Mouse (Mus musculus) right cerebral cortex, postnatal 36 days (tissue): ENCODE data around the gene Fgd5.
A peak's percentile ranks its signal among the peaks of the same experiment; 100 is the strongest.

ENCODE experiments used
- DNase-seq, 2 experiments: peaks; one replicate each; pipeline ENCODE4 v3.0.0; 2022; ENCODE audit warnings: low spot score in 2 of 2, mixed read lengths in 1 of 2

Fgd5 gene

DNA sequence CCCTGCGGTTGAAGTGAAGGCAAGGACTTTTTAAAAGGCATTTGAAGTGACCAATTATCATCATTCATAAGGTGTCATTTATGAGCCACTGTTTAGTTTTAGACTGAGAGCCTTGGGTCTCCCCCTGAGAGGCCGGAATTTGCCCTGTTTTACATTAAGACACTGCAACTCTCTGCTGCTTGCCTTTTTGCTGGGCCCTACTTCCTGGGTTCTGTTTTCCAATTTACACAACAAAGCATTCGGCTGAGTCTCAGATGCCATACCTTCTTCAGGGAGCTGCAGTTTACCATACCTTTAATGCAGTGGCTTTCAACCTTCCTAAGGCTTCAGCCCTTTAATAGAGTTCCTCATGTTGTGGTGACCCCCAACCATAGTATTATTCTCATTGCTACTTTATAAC is 26.1 kb downstream of the Fgd5 start:
- no peak for DNase-seq

DNA sequence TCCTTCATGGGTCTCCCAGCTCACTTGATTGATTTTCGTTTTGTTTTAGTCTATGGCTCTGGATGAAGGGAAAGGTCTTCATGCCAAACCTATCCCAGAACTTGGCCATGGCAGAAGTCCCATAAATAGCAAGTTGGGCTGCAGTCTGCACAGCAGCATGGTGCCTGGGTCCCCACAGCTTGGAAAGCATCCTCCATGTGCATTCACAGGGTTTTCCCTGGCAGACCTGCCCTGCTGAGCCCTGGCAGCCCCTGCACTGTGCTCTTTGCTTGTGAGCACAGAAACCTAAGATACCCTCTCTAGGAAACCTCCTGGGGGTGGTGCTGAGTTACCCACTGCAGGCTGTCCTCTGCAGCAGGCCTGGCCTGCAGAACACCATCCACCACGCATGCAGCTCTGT is 32.2 kb downstream of the Fgd5 start:
- no peak for DNase-seq

DNA sequence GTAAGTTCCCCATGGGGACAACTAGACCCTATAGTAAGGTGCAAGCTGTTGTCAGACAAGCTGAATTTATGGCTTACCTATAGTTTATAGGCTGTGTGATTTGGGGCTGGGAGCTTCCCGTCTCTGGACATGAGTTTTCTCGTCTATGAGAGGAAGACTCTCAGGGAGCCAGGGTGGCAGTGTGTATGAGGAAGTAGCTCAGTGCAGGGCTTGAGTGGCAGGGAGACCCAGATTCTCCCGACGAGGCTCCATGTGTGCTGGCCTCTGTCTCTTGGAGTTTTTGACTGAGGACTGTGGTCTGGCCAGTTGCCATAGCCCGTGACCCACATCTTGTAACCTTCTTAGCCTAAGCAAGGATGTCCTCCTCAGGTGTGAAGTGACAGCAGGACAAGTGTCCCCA is 33.7 kb downstream of the Fgd5 start:
- DNase-seq = no peak

DNA sequence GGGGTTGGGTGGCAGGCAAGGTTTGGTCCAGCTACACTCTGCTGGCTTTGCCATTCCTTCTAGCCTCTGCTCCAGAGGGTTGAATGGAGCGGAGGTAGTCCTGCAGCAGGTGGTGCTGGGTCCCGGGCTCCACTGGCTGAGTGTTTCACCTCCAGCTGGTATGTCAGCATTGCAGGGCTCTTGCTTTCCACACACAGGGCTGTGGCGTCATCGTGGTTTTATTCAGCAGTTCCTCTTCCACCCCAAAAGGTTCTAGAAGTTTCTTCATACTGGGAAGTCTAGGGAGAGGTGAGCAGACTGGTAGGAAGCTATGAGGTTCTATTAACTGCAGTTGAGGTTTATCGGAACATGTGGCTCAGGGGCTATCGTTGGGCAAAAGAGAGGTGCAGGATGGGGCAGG is 34.4 kb downstream of the Fgd5 start:
- no peak for DNase-seq

DNA sequence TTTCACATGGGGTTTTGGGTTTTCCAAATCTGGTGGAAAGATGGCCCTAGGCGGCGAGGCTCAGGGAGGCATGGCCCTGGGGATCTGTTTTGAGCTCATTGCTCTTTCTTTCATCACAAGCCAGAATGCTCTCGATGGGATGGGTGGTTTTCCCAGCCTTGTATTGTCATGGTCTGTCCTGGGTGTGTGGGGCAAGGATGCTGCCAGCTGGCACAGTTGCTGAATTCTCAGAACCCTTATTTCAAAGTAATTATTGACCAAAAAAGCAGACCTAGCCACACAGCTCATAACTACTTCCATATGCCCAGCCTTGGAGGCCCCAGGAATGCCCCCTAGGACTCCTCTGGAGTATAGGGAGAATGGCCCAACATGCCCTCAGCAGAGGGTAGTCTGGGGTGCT is 34.9 kb downstream of the Fgd5 start:
- DNase-seq = no peak

DNA sequence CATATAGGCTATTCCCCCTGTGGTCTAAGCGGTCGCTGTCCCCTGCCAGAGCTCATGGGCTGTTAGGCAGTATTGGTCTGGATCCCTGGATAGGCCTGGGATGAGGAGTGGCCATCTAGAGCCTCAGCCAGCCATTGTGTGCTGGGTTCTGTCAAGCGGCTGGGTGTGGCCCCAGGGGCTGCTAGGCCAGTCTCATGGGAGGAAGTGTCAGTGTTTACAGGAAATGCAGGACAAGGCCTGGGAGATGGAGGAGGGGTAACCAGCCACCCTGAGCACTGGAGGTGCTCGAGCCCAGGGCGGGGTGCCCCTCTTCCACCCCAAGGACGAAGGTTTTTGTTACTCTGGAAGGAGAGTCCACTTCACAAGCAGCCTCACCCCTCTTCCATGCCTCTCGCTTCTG is 36.3 kb downstream of the Fgd5 start:
- no peak for DNase-seq

DNA sequence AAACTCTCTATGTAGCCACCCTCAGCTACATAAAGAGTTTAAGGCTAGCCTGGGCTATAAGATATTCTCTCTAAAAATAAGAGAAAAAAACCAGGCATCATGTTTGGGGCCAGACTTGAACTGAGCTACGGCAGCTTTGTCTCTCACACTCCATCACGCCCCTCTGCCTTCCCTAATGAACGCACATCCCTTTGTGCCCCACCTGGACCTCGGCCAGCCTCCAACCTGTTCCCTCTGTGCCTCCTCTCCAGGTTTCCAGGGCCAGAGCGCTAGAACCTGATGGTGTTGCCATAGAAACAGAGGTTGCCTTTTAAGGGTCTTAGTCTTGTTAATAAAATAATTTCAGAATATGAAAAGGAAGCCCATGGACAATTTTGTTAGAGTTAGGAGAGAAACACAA is 37.2 kb downstream of the Fgd5 start:
- no peak for DNase-seq

DNA sequence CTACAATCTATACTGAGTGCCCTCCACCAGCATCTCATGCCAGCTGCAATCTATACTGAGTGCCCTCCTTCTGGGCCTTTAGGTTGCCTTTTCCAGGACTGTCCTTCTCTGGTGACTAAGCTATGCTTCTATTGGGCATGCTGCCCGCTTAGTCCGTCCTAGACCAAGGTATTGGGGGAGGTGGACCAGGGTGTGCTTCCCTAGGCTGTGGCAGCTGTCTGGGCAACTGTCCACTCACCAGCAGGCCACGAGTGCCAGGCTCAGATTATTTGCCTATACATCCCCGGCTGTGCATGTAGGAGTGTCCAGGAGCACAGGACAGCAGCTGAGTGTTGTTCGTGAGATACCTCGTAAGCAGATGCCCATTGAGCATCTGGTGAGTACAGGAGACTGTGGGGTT is 38.1 kb downstream of the Fgd5 start:
- no peak for DNase-seq

DNA sequence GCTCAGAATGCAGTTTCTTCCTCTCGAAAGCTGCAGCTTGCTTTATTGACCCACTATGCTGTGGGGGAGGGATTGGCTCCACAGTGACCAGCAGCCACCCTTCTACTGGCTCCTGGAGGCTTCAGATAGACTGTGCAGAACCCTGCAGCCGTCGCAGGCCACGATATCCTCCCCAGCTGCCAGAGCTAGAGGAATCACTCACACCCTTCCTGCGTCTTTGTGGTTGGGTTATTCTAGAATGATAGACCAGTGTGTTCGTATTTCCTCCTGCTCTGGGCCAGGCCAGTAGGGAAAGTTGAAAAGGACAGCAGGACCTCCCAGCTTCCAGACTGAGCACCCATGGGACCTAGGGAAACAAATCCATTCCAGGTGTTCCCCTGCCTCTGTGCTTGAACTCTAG is 39.7 kb downstream of the Fgd5 start:
- DNase-seq = no peak

DNA sequence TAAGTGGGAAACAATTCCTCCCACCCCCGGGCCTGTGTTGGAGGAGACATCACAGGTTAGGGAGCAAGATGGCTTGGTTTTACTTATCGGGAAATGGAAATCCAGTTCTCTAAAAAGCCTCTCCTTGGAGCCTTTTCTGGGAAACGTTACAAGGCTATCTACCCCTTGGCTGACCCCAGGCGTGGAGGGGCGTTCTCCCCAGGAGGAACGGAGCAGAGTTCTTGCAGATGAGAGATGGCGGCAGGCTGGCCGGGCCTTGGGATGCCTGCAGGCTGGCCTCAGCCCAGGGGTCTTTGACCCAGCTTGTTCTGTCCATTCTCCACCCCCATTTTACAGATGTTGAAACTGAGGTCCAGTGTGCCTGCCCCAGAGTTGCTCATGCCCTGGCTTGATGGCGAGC is 42.4 kb downstream of the Fgd5 start:
- no peak for DNase-seq

DNA sequence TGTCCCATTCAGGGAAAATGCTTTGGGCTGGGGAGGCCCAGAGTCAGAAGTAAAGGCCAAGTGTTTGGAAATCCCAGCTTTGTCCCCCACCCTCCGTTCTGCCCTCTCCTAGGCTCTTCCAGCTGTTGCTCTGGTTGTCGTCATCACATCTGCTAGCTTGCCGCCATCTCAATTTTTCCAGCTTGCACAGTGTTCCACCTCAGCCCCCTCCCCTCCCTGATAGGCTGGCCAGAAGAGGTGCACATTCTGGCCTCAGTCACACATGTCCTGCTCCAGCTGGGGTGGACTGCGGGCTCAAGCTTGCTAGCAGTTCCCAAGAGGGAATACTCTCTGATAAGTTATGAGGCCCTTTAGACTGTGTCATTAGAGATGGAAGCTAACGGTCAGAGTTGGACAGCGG is 42.8 kb downstream of the Fgd5 start:
- DNase-seq = no peak

DNA sequence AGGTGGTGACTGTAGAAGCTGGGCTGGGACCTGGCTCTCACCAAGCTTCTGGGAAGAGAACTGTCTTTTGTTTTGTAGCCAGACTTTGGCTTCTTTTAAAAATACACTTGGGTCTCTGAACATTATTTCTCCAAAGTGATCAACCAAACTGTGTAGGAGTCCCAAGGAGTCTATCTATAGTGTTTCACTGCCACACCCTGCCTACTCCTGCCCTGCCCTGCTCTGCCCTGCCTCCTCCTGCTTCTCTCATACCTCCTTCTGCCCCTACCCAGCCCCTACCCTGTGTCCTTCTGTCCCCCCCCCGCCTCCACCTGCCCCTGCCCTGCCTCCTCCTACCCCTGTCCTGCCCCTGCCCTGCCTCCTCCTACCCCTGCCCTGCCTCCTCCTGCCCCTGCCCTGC is 46.6 kb downstream of the Fgd5 start:
- no peak for DNase-seq

DNA sequence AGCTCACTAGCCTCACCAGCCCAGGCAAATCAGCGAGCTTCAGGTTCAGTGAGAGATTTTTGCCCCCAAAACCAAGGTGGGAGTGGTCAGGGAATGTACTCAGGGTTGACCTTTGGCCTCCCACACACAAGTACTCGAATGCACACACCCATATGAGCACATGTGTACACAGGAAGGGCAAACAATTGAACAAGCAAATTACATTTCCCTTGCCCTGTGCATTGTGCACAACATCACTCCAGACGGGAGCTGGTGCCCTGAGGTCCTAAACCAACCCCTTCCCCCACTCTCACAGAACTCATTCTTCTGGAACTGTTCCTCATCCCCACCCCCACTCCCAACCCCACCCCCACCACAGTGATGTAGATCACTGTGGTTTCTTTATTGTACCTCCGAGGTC is 48.7 kb downstream of the Fgd5 start:
- no peak for DNase-seq

DNA sequence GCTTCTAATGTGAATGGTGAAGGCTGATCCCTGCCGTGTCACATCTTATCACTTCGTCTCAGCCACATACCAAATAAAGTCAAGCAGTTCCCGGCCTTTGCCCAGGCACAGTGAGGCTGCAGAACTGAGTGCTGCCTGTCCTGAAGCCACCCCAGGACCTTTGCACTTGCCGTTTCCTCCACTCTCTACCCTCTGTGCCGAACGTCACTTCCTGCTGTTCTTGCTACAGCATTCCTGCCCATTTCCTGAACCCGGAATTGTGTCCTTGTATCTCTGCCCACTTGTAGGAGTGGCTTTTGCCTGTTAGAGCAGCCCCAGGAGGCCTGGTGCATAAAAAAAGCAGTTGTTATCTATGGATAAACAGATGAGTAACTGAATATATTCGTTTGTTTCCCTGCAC is 52.0 kb downstream of the Fgd5 start:
- no peak for DNase-seq

DNA sequence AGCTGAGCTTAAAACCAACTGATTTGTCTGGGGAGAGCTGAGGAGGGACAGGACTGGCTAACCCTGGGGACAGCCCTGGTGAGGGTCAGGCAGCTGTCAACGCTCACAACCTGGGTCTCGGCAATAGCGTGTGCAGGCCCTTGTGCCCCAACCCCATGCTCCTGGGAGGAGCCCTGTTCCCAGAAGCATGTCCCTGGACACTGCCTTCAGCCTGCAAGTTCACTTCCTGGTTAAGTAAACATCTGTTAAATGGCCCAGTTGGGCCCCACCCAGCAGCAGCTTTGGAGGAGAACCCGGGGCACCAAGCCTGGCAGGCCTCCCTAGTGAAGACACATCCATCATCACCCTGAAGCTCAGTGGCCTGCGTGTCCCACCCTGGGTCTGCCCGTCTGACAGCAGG is 56.0 kb downstream of the Fgd5 start:
- DNase-seq = no peak

DNA sequence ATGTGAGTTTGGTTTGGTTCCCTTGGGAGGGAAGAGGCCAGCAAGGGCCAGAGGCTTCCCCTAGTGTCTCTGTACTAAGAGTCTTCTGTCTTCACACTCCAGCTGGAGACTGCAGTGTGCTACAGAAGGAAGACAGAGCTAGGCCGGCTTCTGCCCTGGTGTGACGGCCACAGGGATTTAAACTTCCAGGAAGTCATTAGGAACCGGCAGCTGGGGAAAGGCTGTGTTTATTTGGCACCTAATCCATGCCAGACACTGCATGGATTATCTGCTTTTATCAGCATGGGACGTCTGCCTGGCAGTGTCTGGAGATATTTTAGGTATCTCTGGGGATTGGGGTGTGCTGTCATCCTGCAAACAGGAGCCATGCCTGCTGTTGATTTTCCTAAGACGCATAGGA is 57.7 kb downstream of the Fgd5 start:
- no peak for DNase-seq

DNA sequence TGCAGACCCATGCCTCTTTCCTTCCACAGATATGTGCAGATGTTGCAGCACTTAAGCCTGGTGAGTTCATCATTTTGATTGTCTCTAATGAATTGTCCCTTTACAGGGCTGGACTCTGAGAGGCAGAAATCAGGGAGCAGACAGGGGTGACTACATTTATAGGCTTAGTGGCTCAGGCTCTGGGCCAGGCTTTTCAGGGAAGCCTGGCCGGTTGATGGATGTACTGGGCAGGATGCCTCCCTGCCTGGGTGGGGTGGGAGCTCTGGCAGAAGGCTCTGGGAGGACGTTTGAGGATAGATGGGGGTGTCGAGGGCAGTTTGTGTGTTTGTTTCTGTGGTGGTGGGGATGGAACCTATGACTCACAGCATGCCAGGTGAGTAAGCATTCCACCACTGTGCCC is 59.5 kb downstream of the Fgd5 start:
- DNase-seq = no peak

DNA sequence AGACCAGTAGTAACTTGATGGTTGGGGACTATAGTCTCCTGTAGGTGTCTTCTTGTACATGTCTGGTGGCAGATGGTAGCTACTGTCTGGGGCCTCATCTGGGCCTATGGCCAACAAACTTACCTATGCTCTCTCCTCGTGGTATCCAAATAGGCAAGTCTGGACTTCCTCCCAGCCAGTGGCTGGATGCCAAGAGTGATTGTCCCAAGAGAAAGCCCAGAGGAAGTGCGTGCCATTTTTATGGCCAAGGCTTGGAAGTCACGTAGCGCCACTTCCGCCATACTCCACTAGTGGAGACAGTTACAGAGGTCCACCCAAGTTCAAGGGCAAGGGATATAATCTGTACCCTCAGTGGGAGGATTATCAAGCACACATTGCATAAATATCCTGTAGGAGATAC is 62.6 kb downstream of the Fgd5 start:
- no peak for DNase-seq

DNA sequence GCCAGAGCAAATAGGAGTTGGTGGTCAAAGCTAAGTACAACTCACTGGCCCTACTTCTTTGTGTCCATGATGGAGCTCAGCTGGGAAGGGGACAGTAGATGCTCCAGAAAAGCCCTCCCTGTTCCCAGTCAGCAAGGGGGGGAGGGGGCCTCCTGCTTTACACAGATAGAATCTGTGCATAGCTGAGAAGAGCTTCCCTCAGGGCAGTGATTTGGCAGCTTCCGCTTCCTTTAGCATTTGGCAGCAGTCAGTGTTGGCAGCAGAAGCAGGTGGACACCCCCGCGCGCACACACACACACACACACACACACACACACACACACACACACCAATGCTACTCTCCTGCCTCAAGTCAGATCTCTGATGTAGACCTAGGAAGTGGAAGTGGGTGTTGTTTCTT is 63.4 kb downstream of the Fgd5 start:
- peak in 1 of 2 experiments; percentile 15 for DNase-seq

DNA sequence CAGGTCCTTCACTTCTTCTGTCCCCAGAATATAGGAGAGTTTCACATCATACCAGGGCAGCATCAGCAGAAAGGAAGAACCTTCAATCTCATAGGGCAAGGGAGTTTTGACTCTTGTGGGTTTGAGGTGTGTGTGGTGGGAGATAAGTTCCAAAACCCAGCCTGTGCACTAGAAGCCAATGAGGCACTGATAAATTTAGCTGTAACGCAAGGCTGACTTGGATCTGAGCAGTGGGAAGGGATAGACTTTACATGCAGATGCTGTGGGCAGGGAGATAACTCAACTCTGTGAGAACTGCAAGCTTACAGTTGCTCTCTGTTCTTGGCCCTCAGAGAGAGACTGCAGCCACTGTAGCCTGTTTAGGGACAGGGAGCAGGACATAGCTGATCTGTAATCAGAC is 64.2 kb downstream of the Fgd5 start:
- DNase-seq = no peak

DNA sequence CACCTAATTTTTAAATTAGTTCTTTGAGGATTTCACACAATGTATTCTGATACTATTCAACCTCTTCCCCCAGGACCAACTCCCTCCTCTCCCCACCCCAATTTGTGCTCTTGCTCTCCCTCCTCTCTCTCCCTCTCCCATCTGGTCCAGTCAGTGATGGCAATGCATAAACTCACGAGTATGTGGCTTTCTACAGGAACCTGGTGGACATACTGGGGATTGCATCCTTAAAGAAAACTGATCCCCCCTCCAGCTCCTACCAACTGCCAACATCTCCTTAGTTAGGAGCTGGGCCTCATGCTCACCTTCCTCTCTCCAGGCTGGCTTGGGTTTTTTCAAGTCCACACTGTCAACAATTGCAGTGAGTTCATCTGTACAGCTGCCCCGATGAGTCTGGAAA is 79.1 kb downstream of the Fgd5 start:
- no peak for DNase-seq

DNA sequence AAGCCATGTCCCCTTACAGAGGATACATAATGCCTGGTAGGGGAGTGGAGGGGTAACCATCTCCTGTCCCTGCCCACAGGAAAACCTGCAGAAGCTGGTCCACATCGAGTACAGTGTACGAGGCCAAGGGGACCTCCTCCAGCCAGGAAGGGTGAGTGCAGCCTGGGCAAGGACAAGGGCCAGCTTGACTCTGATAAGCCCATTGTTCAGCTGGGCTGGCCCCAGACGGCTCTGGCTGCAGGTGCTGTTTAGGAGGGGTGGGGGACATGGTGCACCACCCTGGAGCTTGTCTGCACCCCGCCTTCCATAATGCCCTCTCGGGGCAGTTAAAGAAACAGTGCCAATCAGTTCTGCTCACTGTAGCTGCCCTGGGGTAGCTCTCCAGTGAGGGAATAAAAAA is 83.0 kb downstream of the Fgd5 start:
- DNase-seq = no peak

DNA sequence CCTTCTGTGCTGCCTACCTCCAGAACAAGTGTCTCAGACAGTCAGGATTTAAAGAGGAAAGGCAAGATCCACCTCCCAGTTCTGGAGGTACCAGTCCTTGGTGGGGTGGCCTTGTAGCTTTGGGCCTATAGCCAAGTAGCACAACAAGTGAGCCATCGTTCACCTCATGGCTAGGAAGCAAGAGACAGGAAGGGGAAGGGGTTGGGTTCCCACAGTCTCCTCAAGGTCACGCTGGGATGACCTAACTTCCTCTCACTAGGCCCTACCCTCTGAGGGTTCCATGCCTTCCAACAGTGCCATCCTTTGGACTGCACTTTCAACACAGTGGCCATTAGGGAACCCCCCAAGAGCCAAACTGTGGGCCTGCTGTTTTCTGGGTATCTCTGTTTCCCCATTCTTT is 84.8 kb downstream of the Fgd5 start:
- no peak for DNase-seq

DNA sequence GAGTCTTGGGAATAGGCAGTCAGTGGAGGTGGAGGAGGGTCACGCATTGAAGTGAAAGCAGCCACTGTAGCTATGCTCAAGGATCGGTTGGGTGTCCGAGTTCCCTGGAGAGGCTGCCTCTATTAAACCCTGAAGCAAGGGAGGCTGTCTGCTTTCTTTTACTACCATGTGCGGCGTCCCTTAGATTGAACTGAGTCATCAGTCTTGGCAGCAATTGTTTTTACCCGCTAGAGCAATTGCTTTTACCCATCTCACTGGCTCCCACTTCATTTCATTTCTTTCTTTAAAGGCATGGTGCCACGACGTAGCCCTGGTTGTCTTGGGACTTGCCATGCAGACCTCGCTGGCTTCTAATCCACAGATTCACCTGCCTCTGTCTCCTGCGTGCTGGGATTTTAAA is 85.4 kb downstream of the Fgd5 start:
- DNase-seq = no peak
